Mouse (Mus musculus): ENCODE measurements at regions not wholly inside any gene's neighbourhood (a gene's known extent, or its start where the extent isn't known, plus 50 kb on each side); places are given as distances from the start of the nearest gene placed in this dataset.

GRCm38 (mm10) chr10:117526834-117527188 lies 102.5 kb upstream of the Cpm start:
- 71% methylated on average over 3 of the region's 3 CpGs for WGBS
- Histone ChIP-seq H3K9me3 (replicated peaks) (no peaks in the 10 kb centered on the region), H3K4me2 (no peak overlapping the region), H3K36me3 (no peaks in the 10 kb centered on the region), H3K9ac (no peak overlapping the region), H3K27me3 (no peaks in the 10 kb centered on the region), H3K4me1 (replicated peaks) (no peaks in the 10 kb centered on the region), H3K4me3 (no peak overlapping the region), H3K27ac (no peak overlapping the region)
- no peak for ATAC-seq (replicated peaks; ENCODE audit: insufficient number of reproducible peaks, insufficient read depth, low FRiP score, low read depth)

- 78% methylated on average over 16 of the region's 16 CpGs for WGBS
- Histone ChIP-seq H3K27ac (no peak overlapping the region), H3K9me3 (replicated peaks) (no peaks in the 10 kb centered on the region), H3K4me3 (no peak overlapping the region), H3K27me3 (no peaks in the 10 kb centered on the region), H3K4me1 (replicated peaks) (no peaks in the 10 kb centered on the region), H3K4me2 (no peak overlapping the region), H3K36me3 (no peaks in the 10 kb centered on the region), H3K9ac (no peak overlapping the region)
- ATAC-seq (replicated peaks; ENCODE audit: insufficient number of reproducible peaks, insufficient read depth, low FRiP score, low read depth): no peak
Measured at GRCm38 (mm10) chr10:117526008-117526833, 103.1 kb upstream of the Cpm start.

GRCm38 (mm10) chr10:117525608-117526007 lies 103.7 kb upstream of the Cpm start:
- Histone ChIP-seq H3K9me3 (replicated peaks) (no peaks in the 10 kb centered on the region), H3K27ac (no peak overlapping the region), H3K4me1 (replicated peaks) (no peaks in the 10 kb centered on the region), H3K36me3 (no peaks in the 10 kb centered on the region), H3K9ac (no peak overlapping the region), H3K4me3 (no peak overlapping the region), H3K27me3 (no peaks in the 10 kb centered on the region), H3K4me2 (no peak overlapping the region)
- ATAC-seq (replicated peaks; ENCODE audit: insufficient number of reproducible peaks, insufficient read depth, low FRiP score, low read depth): no peak
- 49% methylated on average over 3 of the region's 3 CpGs for WGBS

- Histone ChIP-seq H3K4me3 (no peak overlapping the region), H3K9ac (no peak overlapping the region), H3K27me3 (no peaks in the 10 kb centered on the region), H3K4me1 (replicated peaks) (no peaks in the 10 kb centered on the region), H3K36me3 (no peaks in the 10 kb centered on the region), H3K4me2 (no peak overlapping the region), H3K9me3 (replicated peaks) (no peaks in the 10 kb centered on the region), H3K27ac (no peak overlapping the region)
- ATAC-seq (replicated peaks; ENCODE audit: insufficient number of reproducible peaks, insufficient read depth, low FRiP score, low read depth): no peak
- 82% methylated on average over 8 of the region's 8 CpGs for WGBS
Measured at GRCm38 (mm10) chr10:117524926-117525565, 104.3 kb upstream of the Cpm start.

- Histone ChIP-seq H3K27me3 (no peaks in the 10 kb centered on the region), H3K4me1 (replicated peaks) (no peaks in the 10 kb centered on the region), H3K9ac (no peak overlapping the region), H3K9me3 (replicated peaks) (no peaks in the 10 kb centered on the region), H3K4me3 (no peak overlapping the region), H3K4me2 (no peak overlapping the region), H3K27ac (no peak overlapping the region), H3K36me3 (no peaks in the 10 kb centered on the region)
- no peak for ATAC-seq (replicated peaks; ENCODE audit: insufficient number of reproducible peaks, insufficient read depth, low FRiP score, low read depth)
- 84% methylated on average over 7 of the region's 7 CpGs for WGBS
Measured at GRCm38 (mm10) chr10:117524101-117524500, 105.2 kb upstream of the Cpm start.

- Histone ChIP-seq H3K27me3 (no peaks in the 10 kb centered on the region), H3K27ac (no peak overlapping the region), H3K9ac (no peak overlapping the region), H3K9me3 (replicated peaks) (no peaks in the 10 kb centered on the region), H3K4me3 (no peak overlapping the region), H3K36me3 (no peaks in the 10 kb centered on the region), H3K4me2 (no peak overlapping the region), H3K4me1 (replicated peaks) (no peaks in the 10 kb centered on the region)
- no peak for ATAC-seq (replicated peaks; ENCODE audit: insufficient number of reproducible peaks, insufficient read depth, low FRiP score, low read depth)
- WGBS: 75% methylated on average over 10 of the region's 10 CpGs
Measured at GRCm38 (mm10) chr10:117522906-117523829, 106.1 kb upstream of the Cpm start.

- no peaks in the 10 kb centered on the region for H3K9me3 ChIP-seq (replicated peaks)
- no peak overlapping the region for H3K4me3 ChIP-seq
- H3K4me1 ChIP-seq (replicated peaks): no peaks in the 10 kb centered on the region
- H3K27me3 ChIP-seq: no peaks in the 10 kb centered on the region
- no peak overlapping the region for H3K27ac ChIP-seq
- H3K4me2 ChIP-seq: no peak overlapping the region
- no peak overlapping the region for H3K9ac ChIP-seq
- 69% methylated on average over 3 of the region's 3 CpGs for WGBS
- no peak for ATAC-seq (replicated peaks; ENCODE audit: insufficient number of reproducible peaks, insufficient read depth, low FRiP score, low read depth)
- H3K36me3 ChIP-seq: no peaks in the 10 kb centered on the region
Measured at GRCm38 (mm10) chr10:117522373-117522772, 106.9 kb upstream of the Cpm start.

- no peak overlapping the region for H3K4me2 ChIP-seq
- no peak overlapping the region for H3K4me3 ChIP-seq
- H3K27me3 ChIP-seq: no peaks in the 10 kb centered on the region
- 66% methylated on average over 23 of the region's 23 CpGs for whole genome bisulfite sequencing
- H3K27ac ChIP-seq: no peak overlapping the region
- no peak overlapping the region for H3K9ac ChIP-seq
- H3K9me3 ChIP-seq (replicated peaks): no peaks in the 10 kb centered on the region
- no peaks in the 10 kb centered on the region for H3K4me1 ChIP-seq (replicated peaks)
- H3K36me3 ChIP-seq: no peaks in the 10 kb centered on the region
- no peak for ATAC-seq (replicated peaks; ENCODE audit: insufficient number of reproducible peaks, insufficient read depth, low FRiP score, low read depth)
Measured at GRCm38 (mm10) chr10:117521315-117522270, 107.7 kb upstream of the Cpm start.

GRCm38 (mm10) chr10:117520536-117521314 lies 108.6 kb upstream of the Cpm start:
- WGBS: 85% methylated on average over 8 of the region's 8 CpGs

More at GRCm38 (mm10) chr10:117520536-117521314, 108.6 kb upstream of the Cpm start:
- Histone ChIP-seq H3K9ac (no peak overlapping the region), H3K4me1 (replicated peaks) (no peaks in the 10 kb centered on the region), H3K27ac (no peak overlapping the region), H3K9me3 (replicated peaks) (no peaks in the 10 kb centered on the region), H3K4me2 (no peak overlapping the region), H3K4me3 (no peak overlapping the region), H3K36me3 (no peaks in the 10 kb centered on the region), H3K27me3 (no peaks in the 10 kb centered on the region)
- ATAC-seq (replicated peaks; ENCODE audit: insufficient number of reproducible peaks, insufficient read depth, low FRiP score, low read depth): no peak
